Mouse (Mus musculus): ENCODE results near the gene Gm20388.

- TF ChIP-seq MAFK (IDR thresholded peaks at IDR 0.05; ENCODE audit: insufficient read depth, low read depth, low read length) (no peak), ZC3H11A (IDR thresholded peaks at IDR 0.05; ENCODE audit: borderline replicate concordance, low read depth, low read length) (no peak), HCFC1 (IDR thresholded peaks at IDR 0.05; ENCODE audit: borderline replicate concordance, insufficient read depth, low read length) (no peak)
Observed at GRCm38 (mm10) chr8:123155177-123155576, 3244.5 kb downstream of the Gm20388 start.
